Mouse (Mus musculus) kidney, embryonic 14.5 days (tissue): Measurements from ENCODE around the gene Morn1. TPM values are rescaled to one million over a fixed set of nuclear protein-coding genes. Genes with fewer than 3 reads are reported as not detected.
A peak's percentile ranks its signal among the peaks of the same experiment; 100 is the strongest.

Source experiments
- ATAC-seq: fragments of 200-750 bp; cut with Nextera tagmentation; 2 replicates; pipeline ENCODE4 v1.8.0; 2017; ENCODE audit warnings: moderate number of reproducible peaks, mild to moderate bottlenecking, moderate TSS enrichment, moderate library complexity; ENCODE audit not compliant: low FRiP score, low TSS enrichment
- H3K27ac ChIP-seq: fragments of 300-500 bp; sonication (generic); 2 replicates; pipeline ENCODE4 v1.5.1; 2014; ENCODE audit warnings: low read depth, mild to moderate bottlenecking, low read length, moderate library complexity, mixed read lengths
- H3K27me3 ChIP-seq: fragments of 300-500 bp; sonication (generic); 2 replicates; pipeline ENCODE4 v1.6.1; 2014; ENCODE audit warnings: mild to moderate bottlenecking, low read length; ENCODE audit not compliant: control insufficient read depth, insufficient read depth
- H3K36me3 ChIP-seq: fragments of 300-500 bp; sonication (generic); 2 replicates; pipeline ENCODE4 v1.6.1; 2014; ENCODE audit warnings: low read length, mixed read lengths; ENCODE audit not compliant: control insufficient read depth, insufficient read depth
- H3K4me1 ChIP-seq: fragments of 300-500 bp; sonication (generic); 2 replicates; pipeline ENCODE4 v1.6.1; 2014; ENCODE audit warnings: low read length, mixed read lengths; ENCODE audit not compliant: control insufficient read depth, insufficient read depth
- H3K4me2 ChIP-seq: fragments of 300-500 bp; sonication (generic); replicated peaks from 2 replicates; pipeline ENCODE4 v1.6.1; 2014; ENCODE audit warnings: low read depth, mild to moderate bottlenecking, low read length
- H3K4me3 ChIP-seq: fragments of 300-500 bp; sonication (generic); 2 replicates; pipeline ENCODE4 v1.5.1; 2014; ENCODE audit warnings: mild to moderate bottlenecking, low read length
- H3K9ac ChIP-seq: fragments of 300-500 bp; sonication (generic); 2 replicates; pipeline ENCODE4 v1.6.1; 2014; ENCODE audit warnings: low read depth, mild to moderate bottlenecking, low read length, moderate library complexity
- H3K9me3 ChIP-seq: fragments of 300-500 bp; sonication (generic); 2 replicates; pipeline ENCODE4 v1.6.1; 2016; ENCODE audit warnings: low read length; ENCODE audit not compliant: control insufficient read depth
- WGBS: fragments of 180-500 bp; shearing (Covaris S2); extraction: QIAGEN DNeasy Blood & Tissue Kit; methylation state at CpG from one replicate; pipeline ENCODE4 v1.1.7; 2014; 5-methylcytosine and 5-hydroxymethylcytosine counted together
- polyA plus RNA-seq: library from polyadenylated mRNA; unstranded; fragments of >200 nt; fragmentation: Nextera tagmentation; extraction: Ambion mirVana; gene quantifications from 2 replicates; pipeline ENCODE4 v1.2.1, GENCODE M21; 2014

The Morn1 gene
- polyA plus RNA-seq, 1 experiment from 2014 or later, result 6.9 TPM

GRCm38 (mm10) chr4:155173822-155174785 is 87.7 kb downstream of the Morn1 start:
- Histone ChIP-seq H3K27ac (peak overlapping the region; percentile 96), H3K4me3 (no peak overlapping the region), H3K9me3 (no peaks in the 10 kb centered on the region), H3K27me3 (no peaks in the 10 kb centered on the region), H3K9ac (peak overlapping the region; percentile 32), H3K36me3 (no peaks in the 10 kb centered on the region), H3K4me1 (peaks cover 82% of the 10 kb centered on the region), H3K4me2 (peak overlapping the region; percentile 30)
- WGBS, result 13% methylated on average over 16 of the region's 17 CpGs
- peak; percentile 16 for ATAC-seq

- Histone ChIP-seq H3K4me3 (no peak overlapping the region), H3K4me1 (peaks cover 86% of the 10 kb centered on the region), H3K9ac (no peak overlapping the region), H3K9me3 (no peaks in the 10 kb centered on the region), H3K36me3 (no peaks in the 10 kb centered on the region), H3K27ac (no peak overlapping the region), H3K27me3 (no peaks in the 10 kb centered on the region), H3K4me2 (no peak overlapping the region)
- 37% methylated on average over 3 of the region's 3 CpGs for WGBS
- no peak for ATAC-seq
Measured at GRCm38 (mm10) chr4:155176210-155176609, 89.8 kb downstream of the Morn1 start.

- no peaks in the 10 kb centered on the region for H3K27me3 ChIP-seq
- 0 out of 2 replicates have a peak overlapping the region, but pooled peaks have one; percentile 14 for H3K9ac ChIP-seq
- peak; percentile 56 for ATAC-seq
- 7% methylated on average over 6 of the region's 6 CpGs for WGBS
- H3K36me3 ChIP-seq, result no peaks in the 10 kb centered on the region
- H3K9me3 ChIP-seq, result no peaks in the 10 kb centered on the region
- peaks cover 76% of the 10 kb centered on the region for H3K4me1 ChIP-seq
- H3K27ac ChIP-seq, result peak overlapping the region; percentile 91
- no peak overlapping the region for H3K4me3 ChIP-seq
- peak overlapping the region; percentile 28 for H3K4me2 ChIP-seq
Measured at GRCm38 (mm10) chr4:155178274-155178673, 91.9 kb downstream of the Morn1 start.

GRCm38 (mm10) chr4:155178981-155179512 is 92.7 kb downstream of the Morn1 start:
- Histone ChIP-seq H3K9me3 (no peaks in the 10 kb centered on the region), H3K27me3 (no peaks in the 10 kb centered on the region), H3K4me2 (peak overlapping the region; percentile 28), H3K4me3 (no peak overlapping the region), H3K9ac (0 out of 2 replicates have a peak overlapping the region, but pooled peaks have one; percentile 14), H3K36me3 (no peaks in the 10 kb centered on the region), H3K4me1 (peaks cover 73% of the 10 kb centered on the region), H3K27ac (peak overlapping the region; percentile 91)
- 34% methylated on average over 3 of the region's 3 CpGs for WGBS
- ATAC-seq, result no peak

GRCm38 (mm10) chr4:155183201-155183600 is 96.8 kb downstream of the Morn1 start:
- H3K27ac ChIP-seq, result no peak overlapping the region
- no peak overlapping the region for H3K4me3 ChIP-seq
- H3K36me3 ChIP-seq, result no peaks in the 10 kb centered on the region
- H3K4me2 ChIP-seq, result no peak overlapping the region
- no peak overlapping the region for H3K9ac ChIP-seq
- no peaks in the 10 kb centered on the region for H3K9me3 ChIP-seq
- WGBS, result 66% methylated on average over 7 of the region's 7 CpGs
- ATAC-seq, result no peak
- H3K4me1 ChIP-seq, result peaks cover 73% of the 10 kb centered on the region
- no peaks in the 10 kb centered on the region for H3K27me3 ChIP-seq

GRCm38 (mm10) chr4:155184248-155185070 is 98.1 kb downstream of the Morn1 start:
- no peaks in the 10 kb centered on the region for H3K36me3 ChIP-seq
- no peaks in the 10 kb centered on the region for H3K9me3 ChIP-seq
- no peak overlapping the region; the same call in 1 of the 2 replicates for H3K27ac ChIP-seq
- no peaks in the 10 kb centered on the region for H3K27me3 ChIP-seq
- 71% methylated on average over 18 of the region's 18 CpGs for WGBS
- H3K4me1 ChIP-seq, result peaks cover 73% of the 10 kb centered on the region
- H3K4me3 ChIP-seq, result no peak overlapping the region
- no peak for ATAC-seq
- no peak overlapping the region for H3K4me2 ChIP-seq
- H3K9ac ChIP-seq, result no peak overlapping the region

GRCm38 (mm10) chr4:155185845-155186244 is 99.5 kb downstream of the Morn1 start:
- Histone ChIP-seq H3K27me3 (no peaks in the 10 kb centered on the region), H3K27ac (no peak overlapping the region), H3K4me2 (no peak overlapping the region), H3K4me1 (peaks cover 80% of the 10 kb centered on the region), H3K9me3 (no peaks in the 10 kb centered on the region), H3K4me3 (no peak overlapping the region), H3K9ac (no peak overlapping the region), H3K36me3 (no peaks in the 10 kb centered on the region)
- ATAC-seq, result no peak
- WGBS, result 86% methylated on average over 9 of the region's 9 CpGs

GRCm38 (mm10) chr4:155187192-155187674 is 100.9 kb downstream of the Morn1 start:
- Histone ChIP-seq H3K9me3 (no peaks in the 10 kb centered on the region), H3K27ac (peak overlapping the region; percentile 51; the same call in 1 of the 2 replicates), H3K27me3 (no peaks in the 10 kb centered on the region), H3K4me3 (no peak overlapping the region), H3K9ac (no peak overlapping the region), H3K4me1 (peaks cover 88% of the 10 kb centered on the region), H3K4me2 (no peak overlapping the region), H3K36me3 (no peaks in the 10 kb centered on the region)
- ATAC-seq, result no peak
- WGBS, result 43% methylated on average over 3 of the region's 3 CpGs
